Mouse (Mus musculus): Measurements from ENCODE around the gene Ubtd1. TPM values are rescaled to one million over a fixed set of nuclear protein-coding genes. Genes with fewer than 3 reads are reported as not detected.

Ubtd1 gene
- polyA plus RNA-seq, 1 experiment from 2014 or later, result 9.2 TPM

- no peaks in the 10 kb centered on the region for H3K9me3 ChIP-seq
- H3K4me3 ChIP-seq, result no peak overlapping the region
- 94% methylated on average over 9 of the region's 9 CpGs for WGBS
- no peak for DNase-seq (ENCODE audit: extremely low spot score, low spot score)
- no peaks in the 10 kb centered on the region for H3K27me3 ChIP-seq (ENCODE audit: poor library complexity, severe bottlenecking)
- H3K4me1 ChIP-seq, result peaks cover 44% of the 10 kb centered on the region
- H3K36me3 ChIP-seq (replicated peaks), result no peaks in the 10 kb centered on the region
- H3K27ac ChIP-seq, result 0 out of 2 replicates have a peak overlapping the region, but pooled peaks have one; percentile 8
Measured at GRCm38 (mm10) chr19:41998770-41999548, 17.4 kb downstream of the Ubtd1 start.

DNA sequence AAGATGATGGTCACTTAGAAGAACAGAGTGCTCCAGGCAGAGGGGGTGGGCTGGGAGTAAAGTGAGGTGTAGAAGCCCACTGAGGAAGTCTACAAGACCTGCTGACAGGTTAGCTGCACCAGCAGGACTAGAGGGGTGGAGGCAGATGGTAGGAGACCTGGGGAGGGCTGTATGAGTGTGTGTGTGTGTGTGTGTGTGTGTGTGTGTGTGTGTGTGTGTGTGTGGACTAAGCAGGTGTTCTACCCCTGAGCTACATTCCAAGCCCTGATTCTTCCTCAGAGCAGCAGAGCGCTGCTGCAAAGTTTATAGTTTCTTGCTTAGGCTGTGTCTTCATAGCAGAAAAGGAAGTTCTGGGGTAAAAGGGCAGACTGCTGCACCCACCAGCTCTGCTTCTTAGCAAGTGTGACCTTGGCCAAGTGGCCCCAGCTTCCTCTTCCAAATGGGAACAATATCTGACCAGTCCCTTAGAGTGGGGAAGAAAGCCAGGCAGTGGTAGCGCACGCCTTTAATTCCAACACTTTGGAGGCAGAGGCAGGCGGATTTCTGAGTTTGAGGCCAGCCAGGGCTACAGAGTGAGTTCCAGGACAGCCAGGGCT, 18.2 kb downstream of the Ubtd1 start:
- Histone ChIP-seq H3K27me3 (ENCODE audit: poor library complexity, severe bottlenecking) (no peaks in the 10 kb centered on the region), H3K4me1 (peaks cover 41% of the 10 kb centered on the region), H3K9me3 (no peaks in the 10 kb centered on the region), H3K36me3 (replicated peaks) (no peaks in the 10 kb centered on the region), H3K27ac (0 out of 2 replicates have a peak overlapping the region, but pooled peaks have one; percentile 8), H3K4me3 (no peak overlapping the region)
- no peak for DNase-seq (ENCODE audit: extremely low spot score, low spot score)
- WGBS, result 94% methylated on average over 4 of the region's 4 CpGs

DNA sequence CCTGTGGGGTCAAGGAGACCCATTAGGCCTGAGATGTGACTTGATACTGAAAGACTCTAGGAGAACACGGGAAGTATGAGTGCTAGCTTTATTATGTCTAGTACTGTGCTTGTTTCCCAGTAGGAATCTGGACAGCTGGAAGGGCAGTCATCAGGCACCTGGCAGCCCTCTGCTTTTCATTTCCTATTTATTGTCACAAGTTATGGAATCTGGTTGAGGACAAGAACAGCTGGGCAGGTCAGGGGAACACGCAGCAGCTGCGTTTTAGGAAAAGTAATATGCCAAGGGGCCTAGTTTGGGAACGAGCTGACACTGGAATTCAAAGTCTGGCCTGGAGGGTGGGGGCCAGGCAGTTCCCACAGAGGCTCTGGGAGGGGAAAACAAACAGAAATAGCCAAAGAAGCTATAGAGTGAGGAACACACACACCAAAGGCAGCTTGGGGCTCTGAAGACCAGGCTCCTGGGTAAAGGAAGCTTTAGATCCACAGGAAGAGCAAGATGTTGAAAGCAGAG, 18.9 kb downstream of the Ubtd1 start:
- Histone ChIP-seq H3K27ac (0 out of 2 replicates have a peak overlapping the region, but pooled peaks have one; percentile 22), H3K36me3 (replicated peaks) (no peaks in the 10 kb centered on the region), H3K9me3 (no peaks in the 10 kb centered on the region), H3K4me1 (peaks cover 34% of the 10 kb centered on the region), H3K27me3 (ENCODE audit: poor library complexity, severe bottlenecking) (no peaks in the 10 kb centered on the region), H3K4me3 (no peak overlapping the region)
- DNase-seq (ENCODE audit: extremely low spot score, low spot score), result no peak
- 75% methylated on average over 4 of the region's 4 CpGs for WGBS

DNA sequence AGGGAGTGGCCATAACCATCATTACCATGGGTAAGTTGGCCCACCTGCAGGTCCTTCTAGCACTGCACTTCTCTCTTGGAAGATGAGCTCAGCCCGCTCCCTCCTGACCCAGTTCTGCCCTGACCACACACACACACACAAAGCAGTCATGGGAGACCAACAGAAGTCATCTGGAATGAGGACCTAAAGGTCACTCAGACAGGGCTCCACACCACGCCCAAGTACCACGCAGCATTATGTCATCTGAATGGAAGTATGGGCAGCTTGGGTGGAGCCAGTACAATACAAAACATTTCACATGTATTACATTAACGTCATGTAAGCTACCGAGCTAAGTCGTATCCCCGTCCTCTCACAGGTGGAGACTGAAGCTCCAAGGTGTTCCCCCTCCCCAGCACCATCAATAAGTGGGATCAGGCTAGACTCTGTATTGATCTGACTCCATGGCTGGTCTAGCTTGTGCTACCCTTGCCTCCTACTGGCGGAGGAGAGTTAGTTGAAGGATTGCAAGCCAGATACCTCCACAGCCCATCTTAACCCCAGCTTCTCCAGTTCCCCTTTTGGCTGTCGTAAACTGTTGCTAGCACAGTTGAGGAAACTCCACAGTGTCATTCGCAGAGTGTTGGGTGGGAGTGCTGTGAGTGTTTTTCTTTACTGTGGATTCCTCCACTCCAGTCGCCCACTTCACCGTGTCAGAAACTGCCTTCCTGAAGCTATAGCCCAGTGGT, 19.9 kb downstream of the Ubtd1 start:
- Histone ChIP-seq H3K27ac (0 out of 2 replicates have a peak overlapping the region, but pooled peaks have one; percentile 22), H3K4me1 (peaks cover 29% of the 10 kb centered on the region), H3K9me3 (no peaks in the 10 kb centered on the region), H3K27me3 (ENCODE audit: poor library complexity, severe bottlenecking) (no peaks in the 10 kb centered on the region), H3K4me3 (no peak overlapping the region), H3K36me3 (replicated peaks) (no peaks in the 10 kb centered on the region)
- WGBS, result 90% methylated on average over 12 of the region's 12 CpGs
- DNase-seq (ENCODE audit: extremely low spot score, low spot score), result no peak

DNA sequence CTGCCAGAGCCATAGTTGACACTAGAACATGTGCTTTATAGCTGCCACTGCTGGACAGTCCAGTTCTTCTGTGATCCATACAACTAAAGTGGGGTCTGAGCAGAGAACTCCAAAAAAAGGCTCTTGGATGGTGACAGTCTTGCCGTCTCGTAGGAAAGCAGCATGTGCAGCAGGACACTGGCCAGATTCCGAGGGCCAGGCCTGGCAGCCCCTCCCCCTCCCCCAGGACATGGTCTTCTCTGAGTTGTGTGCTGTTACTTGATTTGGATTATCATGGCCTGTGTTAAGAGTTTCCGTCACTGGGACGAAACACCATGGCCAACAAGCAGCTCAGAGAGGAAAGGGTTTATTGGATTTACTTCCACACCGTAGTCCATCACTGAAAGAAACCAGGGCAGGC, 22.7 kb downstream of the Ubtd1 start:
- Histone ChIP-seq H3K4me1 (peaks cover 43% of the 10 kb centered on the region), H3K36me3 (replicated peaks) (no peaks in the 10 kb centered on the region), H3K27me3 (ENCODE audit: poor library complexity, severe bottlenecking) (no peaks in the 10 kb centered on the region), H3K4me3 (no peak overlapping the region), H3K27ac (no peak overlapping the region), H3K9me3 (no peaks in the 10 kb centered on the region)
- WGBS, result 82% methylated on average over 6 of the region's 6 CpGs
- DNase-seq (ENCODE audit: extremely low spot score, low spot score), result no peak

DNA sequence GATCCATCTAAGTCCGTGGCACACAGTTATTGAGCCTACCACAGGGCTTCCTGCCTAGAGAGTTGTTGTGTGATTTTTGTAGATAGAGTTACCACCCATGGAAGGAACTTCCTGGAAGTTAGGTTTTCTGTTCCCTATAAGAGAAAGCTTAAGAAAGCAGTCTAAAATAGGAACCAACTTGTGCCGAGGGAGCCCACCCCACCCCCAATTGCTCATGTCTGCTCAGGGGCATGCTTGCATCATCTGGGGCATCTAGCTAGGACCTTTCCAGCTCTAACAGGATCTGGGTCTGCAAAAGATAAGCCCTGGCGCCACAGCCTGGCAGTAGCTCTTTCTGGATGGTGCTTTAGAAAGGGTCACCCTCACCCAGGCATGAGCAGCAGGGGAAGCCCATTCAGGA, 24.1 kb downstream of the Ubtd1 start:
- no peaks in the 10 kb centered on the region for H3K9me3 ChIP-seq
- H3K27ac ChIP-seq, result no peak overlapping the region
- DNase-seq (ENCODE audit: extremely low spot score, low spot score), result no peak
- 86% methylated on average over 3 of the region's 3 CpGs for WGBS
- H3K27me3 ChIP-seq (ENCODE audit: poor library complexity, severe bottlenecking), result no peaks in the 10 kb centered on the region
- peaks cover 35% of the 10 kb centered on the region for H3K4me1 ChIP-seq
- H3K4me3 ChIP-seq, result no peak overlapping the region
- H3K36me3 ChIP-seq (replicated peaks), result no peaks in the 10 kb centered on the region

- Histone ChIP-seq H3K4me1 (peaks cover 35% of the 10 kb centered on the region), H3K27ac (0 out of 2 replicates have a peak overlapping the region, but pooled peaks have one; percentile 20), H3K9me3 (no peaks in the 10 kb centered on the region), H3K27me3 (ENCODE audit: poor library complexity, severe bottlenecking) (no peaks in the 10 kb centered on the region), H3K4me3 (no peak overlapping the region), H3K36me3 (replicated peaks) (no peaks in the 10 kb centered on the region)
- DNase-seq (ENCODE audit: extremely low spot score, low spot score), result no peak
- 75% methylated on average over 8 of the region's 8 CpGs for WGBS
Measured at GRCm38 (mm10) chr19:42006568-42006967, 25.0 kb downstream of the Ubtd1 start.

GRCm38 (mm10) chr19:42008586-42008985, 27.0 kb downstream of the Ubtd1 start:
- Histone ChIP-seq H3K4me1 (peaks cover 34% of the 10 kb centered on the region), H3K36me3 (replicated peaks) (0 out of 2 replicates have a peak, but pooled peaks cover 4% of the 10 kb centered on the region), H3K27me3 (ENCODE audit: poor library complexity, severe bottlenecking) (no peaks in the 10 kb centered on the region), H3K4me3 (no peak overlapping the region), H3K27ac (peak overlapping the region; percentile 17; the same call in 1 of the 2 replicates), H3K9me3 (no peaks in the 10 kb centered on the region)
- 82% methylated on average over 3 of the region's 3 CpGs for WGBS
- no peak for DNase-seq (ENCODE audit: extremely low spot score, low spot score)

DNA sequence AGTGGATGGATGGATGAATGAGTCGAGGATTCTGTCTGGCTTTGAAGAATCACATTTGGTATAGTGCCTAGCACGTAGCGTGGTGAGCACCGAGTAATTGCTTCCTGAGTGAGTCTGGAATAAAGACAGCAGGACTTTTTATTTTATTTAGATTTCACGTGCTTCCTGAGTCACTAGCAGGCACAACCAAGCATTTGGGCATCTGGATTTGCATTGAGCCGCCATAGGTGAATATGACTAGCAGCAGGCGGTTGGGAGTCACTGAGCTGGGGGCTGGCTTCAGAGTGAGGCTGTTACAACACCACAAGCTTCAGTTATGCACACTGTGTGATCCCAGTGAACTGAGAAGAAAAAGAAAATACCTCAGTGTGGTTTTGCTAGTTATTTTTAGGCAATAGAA, 27.5 kb downstream of the Ubtd1 start:
- no peak for DNase-seq (ENCODE audit: extremely low spot score, low spot score)
- H3K9me3 ChIP-seq, result no peaks in the 10 kb centered on the region
- H3K27me3 ChIP-seq (ENCODE audit: poor library complexity, severe bottlenecking), result no peaks in the 10 kb centered on the region
- no peak overlapping the region for H3K27ac ChIP-seq
- no peak overlapping the region for H3K4me3 ChIP-seq
- 0 out of 2 replicates have a peak, but pooled peaks cover 4% of the 10 kb centered on the region for H3K36me3 ChIP-seq (replicated peaks)
- WGBS, result 79% methylated on average over 7 of the region's 7 CpGs
- H3K4me1 ChIP-seq, result peaks cover 34% of the 10 kb centered on the region

- no peak for DNase-seq (ENCODE audit: extremely low spot score, low spot score)
- WGBS, result 64% methylated on average over 4 of the region's 4 CpGs
- Histone ChIP-seq H3K36me3 (replicated peaks) (0 out of 2 replicates have a peak, but pooled peaks cover 4% of the 10 kb centered on the region), H3K9me3 (no peaks in the 10 kb centered on the region), H3K27ac (no peak overlapping the region), H3K27me3 (ENCODE audit: poor library complexity, severe bottlenecking) (no peaks in the 10 kb centered on the region), H3K4me3 (no peak overlapping the region), H3K4me1 (peaks cover 34% of the 10 kb centered on the region)
Measured at GRCm38 (mm10) chr19:42010436-42010835, 28.9 kb downstream of the Ubtd1 start.

- no peaks in the 10 kb centered on the region for H3K9me3 ChIP-seq
- 0 out of 2 replicates have a peak, but pooled peaks cover 4% of the 10 kb centered on the region for H3K36me3 ChIP-seq (replicated peaks)
- WGBS, result 87% methylated on average over 7 of the region's 7 CpGs
- H3K4me3 ChIP-seq, result no peak overlapping the region
- H3K27me3 ChIP-seq (ENCODE audit: poor library complexity, severe bottlenecking), result no peaks in the 10 kb centered on the region
- peaks cover 37% of the 10 kb centered on the region for H3K4me1 ChIP-seq
- DNase-seq (ENCODE audit: extremely low spot score, low spot score), result no peak
- H3K27ac ChIP-seq, result no peak overlapping the region
Measured at GRCm38 (mm10) chr19:42011123-42011522, 29.6 kb downstream of the Ubtd1 start.

DNA sequence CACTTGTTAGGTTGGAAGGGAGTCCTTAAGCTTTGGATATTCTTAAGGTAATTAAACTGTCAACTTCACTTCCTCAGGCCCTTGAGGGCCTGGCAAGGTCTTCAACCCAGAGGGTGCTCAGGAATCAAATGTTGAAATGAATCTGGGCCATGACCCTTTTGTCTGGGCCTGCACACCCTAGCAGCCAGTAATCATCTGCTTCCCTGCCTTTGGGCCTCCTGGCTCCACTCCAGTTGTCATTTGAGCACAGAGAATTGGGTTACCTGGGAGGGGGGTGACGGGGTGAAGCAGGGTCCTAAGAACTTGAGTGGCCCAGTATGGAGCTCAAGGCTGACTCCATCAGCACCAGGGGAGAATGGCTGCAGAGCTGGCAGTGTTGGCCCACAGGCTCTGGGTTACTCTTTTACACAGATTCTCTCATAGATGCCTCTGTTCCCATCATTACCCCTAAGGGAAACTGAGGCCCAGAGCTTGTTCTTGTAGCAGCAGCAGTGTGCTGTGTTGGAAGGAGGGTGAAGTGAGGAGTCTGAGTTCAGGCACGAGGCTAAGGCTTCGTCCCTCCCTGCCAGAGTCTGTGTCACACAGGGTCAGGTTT, 32.8 kb downstream of the Ubtd1 start:
- H3K9me3 ChIP-seq, result no peaks in the 10 kb centered on the region
- 70% methylated on average over 3 of the region's 3 CpGs for WGBS

More for the DNA sequence above, 32.8 kb downstream of the Ubtd1 start:
- no peak overlapping the region for H3K4me3 ChIP-seq
- peaks cover 45% of the 10 kb centered on the region for H3K4me1 ChIP-seq
- no peaks in the 10 kb centered on the region for H3K27me3 ChIP-seq (ENCODE audit: poor library complexity, severe bottlenecking)
- 0 out of 2 replicates have a peak, but pooled peaks cover 4% of the 10 kb centered on the region for H3K36me3 ChIP-seq (replicated peaks)
- DNase-seq (ENCODE audit: extremely low spot score, low spot score), result no peak
- no peak overlapping the region for H3K27ac ChIP-seq
